Mouse (Mus musculus): ENCODE data around the gene Kndc1. TPM values are rescaled to one million over a fixed set of nuclear protein-coding genes. Genes with fewer than 3 reads are reported as not detected.

Kndc1 gene
- polyA plus RNA-seq, 1 experiment, result 5.6 TPM

DNA sequence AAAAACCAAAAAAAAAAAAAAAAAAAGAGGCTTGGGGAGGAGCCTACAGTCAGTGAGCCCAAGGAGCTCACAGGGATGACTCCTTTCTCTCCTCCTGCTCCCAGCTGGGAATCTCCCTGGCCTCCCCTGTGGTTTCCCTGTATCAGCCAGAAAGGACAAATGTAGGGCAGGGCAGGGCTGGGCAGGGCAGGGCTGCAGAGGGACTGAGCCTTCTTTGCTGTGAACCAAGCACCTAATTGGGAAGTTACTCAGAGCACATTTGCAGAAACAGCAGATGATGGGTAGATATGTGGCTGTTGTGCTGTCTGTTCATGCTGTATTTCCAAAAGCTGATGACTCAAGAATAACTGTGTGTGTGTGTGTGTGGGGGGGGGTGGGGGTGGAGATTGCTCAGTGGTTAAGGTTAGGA, 78.4 kb downstream of the Kndc1 start:
- TF ChIP-seq CTCF (IDR thresholded peaks at IDR 0.05; ENCODE audit: insufficient read depth, low read length) (no peak), POLR2A (IDR thresholded peaks at IDR 0.05; ENCODE audit: borderline replicate concordance, extremely low read depth, low read depth, low read length) (no peak)
- Histone ChIP-seq H3K4me3 (replicated peaks; ENCODE audit: extremely low read depth, low read depth, low read length) (no peak overlapping the region), H3K4me1 (ENCODE audit: control insufficient read depth, insufficient read depth, low read length) (no peaks in the 10 kb centered on the region)
- DNase-seq, result no peak

DNA sequence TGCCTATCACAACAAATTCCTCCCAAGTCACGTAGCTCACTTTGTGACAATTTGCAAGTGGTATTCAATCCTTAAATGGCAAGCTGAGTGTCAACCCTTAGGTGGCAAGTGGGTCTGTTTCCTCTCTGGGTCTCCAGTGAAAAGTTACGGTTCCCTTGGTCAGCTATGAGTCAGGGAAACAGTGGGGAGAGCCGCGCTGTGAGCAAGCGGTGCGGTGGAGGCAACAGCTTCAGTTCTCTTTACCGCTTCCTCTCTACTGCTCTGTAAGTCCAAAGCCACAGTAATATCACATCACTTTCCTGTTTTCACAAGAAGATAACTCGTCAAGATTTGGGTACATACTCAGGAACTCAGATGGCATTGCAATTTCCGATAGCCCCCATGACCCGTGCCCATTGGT, 79.8 kb downstream of the Kndc1 start:
- no peak for DNase-seq
- WGBS, result 78% methylated on average over 10 of the region's 10 CpGs
- no peak for TF ChIP-seq CTCF (IDR thresholded peaks at IDR 0.05; ENCODE audit: insufficient read depth, low read length)
- no peak for TF ChIP-seq POLR2A (IDR thresholded peaks at IDR 0.05; ENCODE audit: borderline replicate concordance, extremely low read depth, low read depth, low read length)
- Histone ChIP-seq H3K4me1 (ENCODE audit: control insufficient read depth, insufficient read depth, low read length) (0 out of 2 replicates have a peak, but pooled peaks cover 3% of the 10 kb centered on the region), H3K4me3 (replicated peaks; ENCODE audit: extremely low read depth, low read depth, low read length) (no peak overlapping the region)

DNA sequence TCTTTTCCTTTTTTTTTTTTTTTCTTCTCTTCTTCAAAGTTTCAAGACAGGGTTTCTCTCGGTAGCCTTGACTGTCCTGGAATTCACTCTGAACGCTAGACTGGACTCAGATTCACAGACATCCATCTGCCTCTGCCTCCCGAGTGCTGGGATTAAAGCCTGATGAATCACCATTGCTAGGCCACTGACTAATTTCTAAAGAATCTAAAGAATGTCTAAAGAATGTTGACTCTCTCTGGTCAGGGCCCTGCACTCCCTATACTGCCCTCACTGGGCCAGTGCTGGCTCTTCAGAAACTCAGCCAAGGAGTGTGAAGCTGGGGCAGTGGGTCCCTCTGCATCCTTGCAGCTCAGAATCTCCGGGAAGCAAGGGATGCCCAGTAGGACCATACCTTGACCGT, 81.0 kb downstream of the Kndc1 start:
- 47% methylated on average over 5 of the region's 5 CpGs for WGBS
- H3K4me3 ChIP-seq (replicated peaks; ENCODE audit: extremely low read depth, low read depth, low read length), result no peak overlapping the region
- TF ChIP-seq POLR2A (IDR thresholded peaks at IDR 0.05; ENCODE audit: borderline replicate concordance, extremely low read depth, low read depth, low read length) (no peak), CTCF (IDR thresholded peaks at IDR 0.05; ENCODE audit: insufficient read depth, low read length) (no peak)
- 0 out of 2 replicates have a peak, but pooled peaks cover 3% of the 10 kb centered on the region for H3K4me1 ChIP-seq (ENCODE audit: control insufficient read depth, insufficient read depth, low read length)
- DNase-seq, result no peak

DNA sequence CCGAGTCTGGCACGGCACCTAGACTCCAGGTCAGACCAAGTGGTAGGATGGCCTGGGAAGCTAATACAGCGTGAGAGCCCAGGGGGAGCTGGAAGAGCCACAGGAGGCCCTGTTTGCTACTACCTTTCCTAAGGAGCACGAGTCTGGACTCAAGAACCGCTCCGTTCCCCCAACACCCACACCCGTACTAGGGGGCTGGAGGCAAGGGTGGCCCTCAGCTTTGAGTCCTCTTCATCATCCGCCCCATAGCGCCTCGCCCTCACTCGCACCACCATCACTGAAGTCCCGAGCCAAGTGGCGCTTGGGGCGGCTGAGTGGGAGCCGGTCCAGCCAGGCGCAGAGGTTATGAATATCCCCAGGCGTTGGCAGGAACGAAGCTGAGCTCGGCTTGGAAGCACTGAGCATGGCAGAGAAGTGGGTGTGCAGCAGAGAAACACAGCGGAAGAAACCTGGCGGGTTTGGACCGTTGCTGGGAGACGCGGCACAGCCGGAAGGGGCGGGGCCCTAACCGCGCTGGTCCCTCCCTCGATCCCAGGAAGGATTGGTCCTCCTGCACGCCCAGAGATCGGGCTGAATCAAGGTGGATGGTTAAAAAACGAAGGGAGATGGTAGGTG, 83.9 kb downstream of the Kndc1 start, which contains the start of gene 6430531B16Rik:
Gene 6430531B16Rik, minus strand, starts transcription at position 478 of the 615 bp plus-strand sequence.
- H3K4me1 ChIP-seq (ENCODE audit: control insufficient read depth, insufficient read depth, low read length), result 0 out of 2 replicates have a peak, but pooled peaks cover 3% of the 10 kb centered on the region
- 7% methylated on average over 32 of the region's 32 CpGs for WGBS

DNA sequence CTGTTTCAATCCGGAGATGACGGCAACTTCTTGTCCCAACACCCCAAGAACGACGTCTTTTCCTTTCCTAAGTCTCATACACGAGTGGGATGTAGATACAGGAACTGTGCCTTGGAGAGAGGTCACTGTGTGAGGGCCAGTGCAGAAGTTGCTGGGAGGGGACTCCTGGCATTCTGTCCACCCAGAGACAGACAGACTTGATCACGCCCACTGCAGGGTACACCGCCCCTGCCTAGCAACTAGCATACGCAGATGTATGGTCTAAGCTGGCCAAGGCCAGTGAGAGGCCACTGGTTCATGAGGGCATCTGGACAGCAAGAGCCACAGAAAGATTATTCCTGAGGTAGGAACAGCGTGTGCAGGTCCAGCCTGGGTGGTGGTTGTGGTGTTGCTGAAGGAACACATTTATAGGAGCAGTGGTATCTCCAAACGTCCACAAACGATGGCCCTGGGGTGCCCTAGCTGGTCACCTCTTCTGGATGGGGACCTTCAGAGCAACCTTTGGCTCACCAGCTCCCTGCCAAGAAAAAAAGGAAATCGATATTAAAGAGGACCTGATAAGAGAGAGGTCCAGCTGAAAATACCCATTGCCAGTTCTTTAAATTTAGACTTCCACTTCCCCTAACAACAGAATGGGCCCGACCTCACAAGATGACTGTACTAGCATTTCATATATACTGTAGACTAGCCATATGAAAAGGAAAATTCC, 84.7 kb downstream of the Kndc1 start:
- TF ChIP-seq CTCF (IDR thresholded peaks at IDR 0.05; ENCODE audit: insufficient read depth, low read length) (no peak), POLR2A (IDR thresholded peaks at IDR 0.05; ENCODE audit: borderline replicate concordance, extremely low read depth, low read depth, low read length) (no peak)
- 37% methylated on average over 13 of the region's 13 CpGs for WGBS
- DNase-seq, result no peak
- H3K4me3 ChIP-seq (replicated peaks; ENCODE audit: extremely low read depth, low read depth, low read length), result no peak overlapping the region
- 0 out of 2 replicates have a peak, but pooled peaks cover 3% of the 10 kb centered on the region for H3K4me1 ChIP-seq (ENCODE audit: control insufficient read depth, insufficient read depth, low read length)

More for the DNA sequence above, 83.9 kb downstream of the Kndc1 start, which contains the start of gene 6430531B16Rik:
- TF ChIP-seq POLR2A (IDR thresholded peaks at IDR 0.05; ENCODE audit: borderline replicate concordance, extremely low read depth, low read depth, low read length) (peak; percentile 24; the same call in 1 of the 2 replicates), CTCF (IDR thresholded peaks at IDR 0.05; ENCODE audit: insufficient read depth, low read length) (no peak)
- DNase-seq, result peak; percentile 68
- H3K4me3 ChIP-seq (replicated peaks; ENCODE audit: extremely low read depth, low read depth, low read length), result peak within 1 kb of the TSS; percentile 34

DNA sequence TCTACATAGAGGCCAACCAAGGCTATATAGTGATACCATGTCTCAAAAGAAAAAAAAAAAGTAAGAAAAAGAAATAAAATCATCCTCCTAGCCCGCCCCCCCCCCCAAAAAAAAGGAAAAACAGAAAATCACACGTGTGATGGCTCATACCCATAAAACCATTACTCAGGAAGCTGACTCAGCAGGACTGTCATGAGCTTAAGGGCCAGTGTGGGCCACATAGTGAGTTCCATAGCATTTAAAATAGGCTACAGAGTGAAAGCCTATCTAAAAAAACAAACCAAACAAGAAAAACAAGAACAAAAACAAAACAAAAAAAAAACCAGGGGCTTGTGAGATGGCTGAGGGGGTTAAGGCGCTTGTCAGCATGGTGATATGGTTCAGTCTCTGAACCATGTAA, 86.3 kb downstream of the Kndc1 start:
- Histone ChIP-seq H3K4me3 (replicated peaks; ENCODE audit: extremely low read depth, low read depth, low read length) (no peak overlapping the region), H3K4me1 (ENCODE audit: control insufficient read depth, insufficient read depth, low read length) (0 out of 2 replicates have a peak, but pooled peaks cover 3% of the 10 kb centered on the region)
- no peak for DNase-seq
- TF ChIP-seq POLR2A (IDR thresholded peaks at IDR 0.05; ENCODE audit: borderline replicate concordance, extremely low read depth, low read depth, low read length) (no peak), CTCF (IDR thresholded peaks at IDR 0.05; ENCODE audit: insufficient read depth, low read length) (no peak)
- WGBS, result 58% methylated on average over 3 of the region's 3 CpGs

DNA sequence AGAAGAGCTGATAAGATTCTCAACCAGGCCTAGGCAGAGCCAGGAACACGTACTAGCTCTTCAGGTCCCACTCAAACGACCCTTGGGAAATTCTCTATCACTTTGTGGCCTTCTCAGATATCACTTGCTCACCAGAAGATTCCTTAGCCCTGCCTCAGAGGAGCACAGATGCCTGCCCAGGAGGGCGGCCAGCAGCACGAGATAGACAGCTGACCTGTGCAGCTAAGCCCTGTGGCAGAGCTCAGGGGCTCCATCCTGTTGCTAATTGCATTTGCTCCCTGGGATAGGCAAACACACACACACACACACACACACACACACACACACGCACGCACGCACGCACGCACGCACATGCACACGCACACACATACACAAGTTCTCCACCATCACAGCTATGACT, 87.6 kb downstream of the Kndc1 start:
- Histone ChIP-seq H3K4me1 (ENCODE audit: control insufficient read depth, insufficient read depth, low read length) (0 out of 2 replicates have a peak, but pooled peaks cover 3% of the 10 kb centered on the region), H3K4me3 (replicated peaks; ENCODE audit: extremely low read depth, low read depth, low read length) (no peak overlapping the region)
- TF ChIP-seq CTCF (IDR thresholded peaks at IDR 0.05; ENCODE audit: insufficient read depth, low read length) (no peak), POLR2A (IDR thresholded peaks at IDR 0.05; ENCODE audit: borderline replicate concordance, extremely low read depth, low read depth, low read length) (no peak)
- no peak for DNase-seq
- 76% methylated on average over 11 of the region's 11 CpGs for WGBS

DNA sequence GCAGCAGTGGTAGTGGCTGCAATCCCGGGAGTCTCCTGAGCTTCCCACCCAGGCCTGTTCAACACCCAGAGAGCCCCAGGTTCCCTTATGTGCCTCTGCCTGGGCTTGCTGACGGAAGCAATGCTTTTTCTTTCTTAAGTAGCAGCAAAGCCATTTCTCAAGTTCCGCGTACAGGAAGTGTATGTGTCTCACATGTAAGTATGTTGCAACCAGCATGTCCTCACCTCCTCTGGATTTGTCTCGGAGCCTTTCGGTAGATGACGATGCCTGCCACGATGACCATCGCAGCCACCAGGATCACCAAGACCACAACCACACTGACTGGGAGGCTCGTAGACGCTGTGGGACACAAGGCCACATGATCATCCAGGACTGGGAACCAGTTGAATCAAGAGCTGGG, 90.0 kb downstream of the Kndc1 start:
- 89% methylated on average over 11 of the region's 11 CpGs for WGBS
- TF ChIP-seq POLR2A (IDR thresholded peaks at IDR 0.05; ENCODE audit: borderline replicate concordance, extremely low read depth, low read depth, low read length) (no peak), CTCF (IDR thresholded peaks at IDR 0.05; ENCODE audit: insufficient read depth, low read length) (no peak)
- Histone ChIP-seq H3K4me3 (replicated peaks; ENCODE audit: extremely low read depth, low read depth, low read length) (no peak overlapping the region), H3K4me1 (ENCODE audit: control insufficient read depth, insufficient read depth, low read length) (no peaks in the 10 kb centered on the region)
- no peak for DNase-seq

DNA sequence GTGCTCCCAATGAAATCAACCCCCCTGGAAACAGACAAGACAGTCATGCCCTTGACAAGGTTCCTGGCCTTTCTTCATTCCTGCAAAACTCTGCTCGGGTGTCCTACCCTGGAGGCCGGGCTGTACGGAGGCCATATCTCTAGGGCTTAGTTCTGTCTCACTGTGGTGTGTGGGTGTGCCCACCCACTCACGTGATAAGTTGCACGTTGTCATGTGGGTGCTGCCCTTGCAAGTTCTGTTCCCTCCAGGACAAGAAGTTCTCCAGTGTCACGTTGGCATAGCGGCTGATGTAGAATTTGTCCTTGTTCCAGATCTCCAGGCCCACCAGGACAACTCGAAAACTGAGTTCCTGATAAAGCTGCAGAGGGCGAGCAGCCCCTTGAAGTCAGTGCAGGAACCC, 93.8 kb downstream of the Kndc1 start:
- 77% methylated on average over 9 of the region's 9 CpGs for WGBS
- TF ChIP-seq POLR2A (IDR thresholded peaks at IDR 0.05; ENCODE audit: borderline replicate concordance, extremely low read depth, low read depth, low read length) (no peak), CTCF (IDR thresholded peaks at IDR 0.05; ENCODE audit: insufficient read depth, low read length) (no peak)
- Histone ChIP-seq H3K4me3 (replicated peaks; ENCODE audit: extremely low read depth, low read depth, low read length) (no peak overlapping the region), H3K4me1 (ENCODE audit: control insufficient read depth, insufficient read depth, low read length) (no peaks in the 10 kb centered on the region)
- no peak for DNase-seq
